Mouse (Mus musculus) thymus, adult 2 months (tissue): ENCODE measurements around the gene Cdk11b.

Source experiments
- CTCF ChIP-seq: fragments of 200-500 bp; IDR thresholded peaks from 2 replicates; pipeline ENCODE4 v1.5.1; 2012; ENCODE audit warnings: mild to moderate bottlenecking, control low read depth, low read length, moderate library complexity, borderline replicate concordance; ENCODE audit not compliant: control insufficient read depth, poor library complexity, insufficient read depth; ENCODE audit errors: extremely low read depth
- POLR2A ChIP-seq: fragments of 200-500 bp; IDR thresholded peaks from 2 replicates; pipeline ENCODE4 v1.6.1; 2012; ENCODE audit warnings: mild to moderate bottlenecking, low read length, control low read depth, moderate library complexity; ENCODE audit not compliant: control insufficient read depth, poor library complexity, insufficient read depth; ENCODE audit errors: extremely low read depth

DNA sequence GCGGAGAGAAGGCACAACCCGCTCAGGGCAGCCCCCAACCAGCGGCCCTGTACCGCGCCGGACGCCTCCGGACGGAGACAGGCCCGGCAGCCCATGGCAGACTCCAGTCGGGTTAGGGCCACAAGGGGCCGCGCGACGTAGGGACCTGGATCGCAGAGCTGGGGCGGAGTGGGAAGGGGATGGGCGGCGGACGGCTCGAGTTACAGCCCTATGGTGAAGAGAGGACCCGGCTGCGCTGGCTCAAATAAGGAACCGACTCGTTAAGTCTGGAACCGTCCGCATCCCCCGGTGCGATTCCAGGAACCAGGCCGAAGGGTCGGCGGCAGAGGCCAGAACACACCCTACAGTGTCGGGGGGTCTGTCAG, 28.4 kb downstream of the Cdk11b start, which contains the start of gene Mmp23:
- TF ChIP-seq CTCF (no peak), POLR2A (no peak)
